Mouse (Mus musculus) layer of hippocampus, postnatal 14 days (tissue): ENCODE data around the gene Emid1. TPM values are rescaled to one million over a fixed set of nuclear protein-coding genes. Genes with fewer than 3 reads are reported as not detected.
A peak's percentile ranks its signal among the peaks of the same experiment; 100 is the strongest.

ENCODE experiments used
- DNase-seq, 2 experiments: peaks; one replicate each; pipeline ENCODE4 v3.0.0; 2021 to 2022; ENCODE audit warnings: low spot score in 2 of 2, mixed read lengths in 1 of 2
- long read RNA-seq, 2 experiments: library from polyadenylated mRNA; stranded (forward); transcript quantifications; one replicate each; pipeline ENCODE4 v2.0.0; 2021
- total RNA-seq, 2 experiments: library from RNA; stranded (reverse); gene quantifications; 2 replicates each; pipeline ENCODE4 v1.2.3; 2021

Gene Emid1
- total RNA-seq: 10 to 100 TPM; 26.1 to 30.4 TPM
- long read RNA-seq, experiment 1, transcript Emid1-201 (15 exons, 1,947 nt): major isoform, 19 of 46 reads
- long read RNA-seq, experiment 1, partial matches to known transcripts: 2 of 46 reads
- long read RNA-seq, experiment 1, other reads (novel, unspliced or antisense): 24 of 46 reads
- long read RNA-seq, experiment 2, transcript Emid1-201 (15 exons, 1,947 nt): major isoform, 29 of 60 reads
- long read RNA-seq, experiment 2, partial matches to known transcripts: 6 of 60 reads
- long read RNA-seq, experiment 2, other reads (novel, unspliced or antisense): 25 of 60 reads

DNA sequence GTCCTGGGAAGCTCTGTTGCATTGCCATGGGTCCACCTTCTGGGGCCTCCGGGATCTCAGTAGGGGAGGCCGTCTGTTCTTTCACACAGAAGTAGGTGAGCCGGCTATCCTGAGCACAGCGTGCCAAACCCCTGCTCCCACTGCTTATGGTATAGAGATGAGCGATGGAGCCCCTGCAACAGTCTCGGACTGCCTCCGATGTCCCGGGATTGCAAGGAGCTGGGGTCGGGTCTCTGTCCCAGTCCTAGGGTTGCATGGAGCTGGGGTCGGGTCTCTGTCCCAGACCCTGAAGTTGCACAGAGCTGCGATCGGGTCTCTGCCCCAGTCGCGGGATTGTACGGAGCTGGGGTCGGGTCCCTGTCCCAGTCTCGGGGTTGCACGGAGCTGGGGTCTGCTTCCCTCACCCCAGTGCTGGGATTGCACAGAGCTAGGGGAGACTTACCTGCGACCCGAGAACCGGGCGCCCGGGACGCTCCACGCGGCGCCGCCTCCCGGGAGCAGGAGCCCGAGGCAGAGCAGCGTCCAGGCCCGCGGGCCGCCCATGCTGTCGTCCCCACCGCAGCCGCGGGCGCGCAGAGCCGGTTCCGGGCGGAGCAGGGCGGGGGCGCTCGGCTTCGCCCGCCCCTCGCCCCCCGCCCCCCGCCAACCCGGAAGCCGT lies at the start of gene Emid1:
Gene Emid1, minus strand, starts transcription at position 578 of the 658 bp plus-strand sequence.
- DNase-seq: no peak

DNA sequence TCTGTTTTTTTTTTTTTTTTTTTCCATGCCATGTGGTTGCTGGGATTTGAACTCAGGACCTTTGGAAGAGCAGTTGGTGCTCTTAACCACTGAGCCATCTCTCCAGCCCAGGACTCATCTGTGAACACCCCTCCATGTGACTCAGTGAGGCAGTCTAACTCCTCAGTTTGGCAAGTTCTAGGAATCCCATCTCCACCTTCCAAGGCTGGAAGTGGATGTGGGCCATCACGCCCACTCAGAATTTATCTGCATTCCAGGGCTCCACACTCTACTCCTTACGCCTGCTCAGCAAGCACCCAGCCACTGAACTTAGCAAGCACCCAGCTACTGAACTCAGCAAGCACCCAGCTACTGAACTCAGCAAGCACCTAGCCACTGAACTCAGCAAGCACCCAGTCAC lies 47.8 kb upstream of the Emid1 start:
- DNase-seq: no peak

DNA sequence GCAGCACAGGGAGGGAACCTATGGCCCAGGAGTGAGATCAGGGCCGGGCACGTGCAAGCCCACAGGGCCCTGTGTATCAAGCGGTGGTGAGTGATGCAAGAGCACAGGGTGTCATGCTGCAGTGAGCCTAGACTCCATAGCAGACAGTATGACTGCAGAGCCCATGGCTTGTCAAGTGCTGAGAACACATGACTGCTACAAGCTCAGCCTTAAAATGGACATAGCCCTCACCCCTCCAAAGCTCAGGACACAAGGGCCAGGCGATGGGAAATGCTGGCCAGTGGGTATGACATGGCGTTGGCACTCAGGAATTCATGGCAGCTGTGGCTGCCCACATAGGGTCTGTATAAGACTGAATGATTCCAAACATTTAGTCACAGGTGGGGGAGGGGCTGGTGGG lies 45.0 kb upstream of the Emid1 start:
- DNase-seq: no peak

DNA sequence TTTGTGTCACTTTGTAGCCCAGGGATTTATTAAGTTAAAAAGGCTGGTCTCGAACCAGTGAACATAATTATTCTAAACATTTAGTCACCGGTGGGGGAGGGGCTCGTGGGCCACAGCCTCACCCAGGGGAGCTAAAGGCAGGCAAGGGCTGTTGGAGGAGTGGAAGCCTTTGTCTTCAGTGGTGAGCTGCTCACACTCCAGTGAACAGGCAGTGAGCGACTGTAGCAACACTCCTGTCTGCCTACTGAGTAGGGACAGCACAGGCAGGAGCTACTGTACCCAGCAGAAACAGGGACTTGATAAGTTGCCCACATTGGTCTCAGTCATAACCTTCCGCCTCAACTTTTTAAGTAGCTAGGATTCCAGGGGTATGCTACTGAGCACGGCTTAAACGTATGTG lies 44.5 kb upstream of the Emid1 start:
- DNase-seq: no peak

DNA sequence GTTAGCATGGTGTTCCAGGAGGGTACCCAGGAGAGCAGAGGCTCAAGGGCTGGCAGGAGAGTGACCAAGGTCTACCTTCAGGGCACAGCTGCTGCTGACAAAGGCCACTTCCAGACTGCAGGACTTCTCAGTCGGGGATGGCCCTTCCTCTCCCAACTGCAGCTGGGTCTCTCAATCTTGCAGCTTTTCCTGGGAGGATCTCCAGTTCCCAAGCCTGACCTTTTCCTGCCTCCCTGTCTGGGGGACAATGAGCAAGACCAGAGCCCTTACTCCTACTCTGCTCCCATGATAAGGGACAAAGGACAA lies 41.5 kb upstream of the Emid1 start:
- no peak for DNase-seq

DNA sequence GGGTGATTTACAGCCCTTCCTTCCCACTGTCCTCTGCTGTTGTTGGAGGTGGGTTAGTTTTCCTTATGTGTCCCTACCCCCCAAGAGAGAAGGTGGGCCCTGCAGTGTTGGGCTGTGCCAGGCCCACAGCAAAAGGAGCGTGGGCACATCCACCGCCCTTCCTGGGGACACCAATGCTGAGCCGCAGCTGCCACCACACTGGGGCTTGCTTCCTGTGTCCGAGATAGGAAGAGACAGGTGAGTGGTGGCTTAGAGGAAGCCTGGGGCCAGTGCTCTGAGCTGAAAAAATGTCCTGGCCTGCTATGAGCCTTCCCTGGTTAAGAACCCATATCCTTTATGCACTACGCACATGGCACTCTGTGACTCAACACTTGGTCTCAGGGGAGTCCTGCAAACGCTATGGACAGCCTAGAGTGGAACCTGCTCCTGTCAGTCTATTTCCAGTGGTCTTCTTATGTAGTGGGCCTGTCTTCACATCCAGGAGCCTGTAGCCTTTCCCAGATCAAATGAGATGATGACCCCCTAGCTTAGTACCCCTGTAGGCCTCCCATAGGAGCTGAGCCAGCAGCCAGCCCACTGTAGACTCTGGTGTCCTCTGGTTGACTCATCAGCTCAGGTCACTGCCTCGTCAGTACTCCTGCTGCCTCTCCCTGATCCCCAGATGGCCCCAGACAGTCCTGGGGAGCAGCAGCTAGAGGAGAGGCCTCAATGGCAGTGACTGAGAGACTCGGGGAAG lies 41.0 kb upstream of the Emid1 start:
- no peak for DNase-seq

DNA sequence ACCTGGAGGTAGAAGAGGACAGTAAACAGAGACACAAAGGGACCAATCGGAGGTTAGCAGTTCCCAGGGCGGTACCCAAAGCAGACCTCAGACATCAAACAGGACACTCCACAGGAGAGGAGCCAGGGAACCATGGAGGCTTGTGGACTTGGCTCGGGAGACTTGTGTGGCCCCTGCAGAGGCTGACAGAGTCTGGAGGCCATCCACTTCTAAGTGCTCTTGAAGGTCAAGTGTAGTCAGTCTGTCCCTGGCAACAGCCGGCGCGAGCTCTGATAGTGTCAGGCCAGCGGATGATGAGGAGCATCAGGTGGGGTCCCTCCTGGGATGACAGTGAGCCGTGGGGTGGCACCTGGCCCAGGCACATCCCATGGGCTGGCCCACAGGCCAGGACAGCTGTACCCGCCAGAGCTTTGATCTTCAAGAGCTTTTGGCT lies 40.0 kb upstream of the Emid1 start:
- DNase-seq: peak in 1 of 2 experiments; percentile 21

DNA sequence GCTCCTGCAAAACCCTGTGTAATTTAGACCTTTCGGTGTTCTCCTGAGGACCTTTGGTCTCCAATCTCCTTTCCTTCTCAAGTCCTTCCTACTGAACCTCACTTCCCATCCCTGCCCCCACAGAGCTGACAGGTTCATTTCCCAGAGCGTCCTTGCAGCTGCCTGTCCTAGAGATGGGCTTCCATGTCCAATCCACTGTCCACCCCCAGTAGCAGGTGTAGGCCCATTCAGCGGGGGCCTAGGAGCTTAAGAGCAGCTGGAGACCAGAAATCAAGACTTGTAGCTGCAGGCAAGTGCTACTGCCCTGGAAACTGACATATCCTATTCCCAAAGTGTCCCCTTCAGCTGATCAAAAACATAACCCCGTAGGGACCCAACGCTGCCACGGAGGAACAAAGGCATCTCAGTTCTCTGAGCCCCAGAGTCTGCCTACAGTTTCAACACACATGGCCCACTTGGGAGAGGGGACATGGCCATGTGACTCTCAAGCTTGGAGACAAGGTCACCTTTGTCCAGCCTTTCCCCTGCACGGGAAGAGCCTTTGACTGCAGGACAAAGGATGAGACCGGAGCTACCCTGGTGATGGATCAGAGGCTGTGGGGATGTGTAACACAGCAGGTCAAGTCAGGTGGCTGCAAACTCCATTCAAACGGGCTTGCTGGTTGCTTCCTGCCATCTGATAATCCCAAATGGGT lies 37.3 kb upstream of the Emid1 start:
- no peak for DNase-seq

DNA sequence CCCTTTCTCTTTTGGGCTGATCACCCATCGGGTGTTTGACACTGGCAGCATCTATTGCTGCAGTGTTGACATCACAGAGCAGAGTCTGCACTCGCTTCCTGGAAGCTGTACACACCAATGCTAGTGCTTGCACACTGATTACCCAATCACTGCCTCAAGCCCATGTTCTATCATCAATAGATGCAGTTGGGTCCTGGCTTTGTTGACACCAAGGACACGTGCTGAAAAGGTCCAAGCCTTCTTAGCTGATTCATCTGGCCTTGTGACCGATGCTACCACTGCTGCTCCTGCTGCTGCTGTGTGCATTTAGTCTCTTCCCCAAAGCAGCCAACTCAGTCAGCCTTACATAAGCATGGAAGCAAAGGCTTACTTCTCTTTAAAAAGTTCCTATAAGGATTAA lies 36.1 kb upstream of the Emid1 start:
- no peak for DNase-seq

DNA sequence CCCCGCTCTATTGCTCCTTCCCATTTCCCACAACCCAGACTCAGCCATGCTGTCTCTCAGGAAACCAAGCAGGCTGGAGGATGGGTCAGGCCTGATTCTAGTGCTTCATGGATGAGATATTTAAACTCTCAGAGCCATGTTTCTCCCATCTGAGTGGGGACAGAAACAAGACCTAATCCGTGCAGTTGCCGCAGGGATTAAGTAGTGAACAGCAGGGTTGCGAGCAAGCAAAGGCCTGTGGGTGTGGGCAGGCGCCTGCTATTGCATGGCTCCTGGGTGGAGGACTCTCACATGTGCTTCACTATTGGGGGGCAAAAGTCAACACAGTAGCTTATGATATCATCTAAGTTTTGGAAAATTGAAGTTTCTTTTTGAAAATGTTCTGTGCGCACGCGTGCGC lies 32.8 kb upstream of the Emid1 start:
- no peak for DNase-seq

DNA sequence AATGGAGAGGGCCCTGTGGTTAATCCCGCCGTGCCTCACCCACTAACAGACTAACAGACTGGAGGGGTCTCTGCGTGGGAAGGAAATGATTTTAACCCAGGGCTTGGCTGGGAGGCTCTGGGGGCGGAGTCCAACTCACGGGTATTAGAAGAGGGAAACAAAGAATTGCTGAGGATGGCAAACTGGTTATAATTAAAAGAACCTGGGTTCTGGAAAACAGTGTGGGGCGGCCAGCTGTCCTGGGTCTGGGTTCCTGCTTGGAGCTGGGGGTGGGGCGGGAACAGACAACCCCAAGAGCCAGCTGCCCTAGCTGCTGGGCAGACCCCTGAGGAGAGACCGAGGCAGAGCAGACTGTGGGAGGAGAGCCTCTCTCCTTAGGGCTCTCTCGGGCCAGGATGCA lies 32.2 kb upstream of the Emid1 start:
- DNase-seq: no peak

DNA sequence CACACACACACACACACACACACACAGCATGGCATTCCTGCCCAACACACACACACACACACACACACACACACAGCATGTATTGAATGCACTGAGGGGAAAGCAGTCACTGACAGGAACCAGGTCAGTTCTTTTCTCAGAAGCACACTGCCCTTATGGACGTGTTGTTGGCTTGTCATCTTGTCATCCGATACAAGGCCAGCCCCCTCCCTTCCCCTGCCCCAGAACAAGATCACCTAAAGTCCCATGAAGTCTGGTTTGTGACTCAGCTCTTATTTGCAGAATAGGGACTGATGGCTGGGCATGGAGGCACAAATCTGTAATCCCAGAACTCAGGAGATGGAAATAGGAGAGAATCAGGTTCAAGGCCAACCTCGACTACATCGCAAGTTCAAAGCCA lies 30.8 kb upstream of the Emid1 start:
- no peak for DNase-seq

DNA sequence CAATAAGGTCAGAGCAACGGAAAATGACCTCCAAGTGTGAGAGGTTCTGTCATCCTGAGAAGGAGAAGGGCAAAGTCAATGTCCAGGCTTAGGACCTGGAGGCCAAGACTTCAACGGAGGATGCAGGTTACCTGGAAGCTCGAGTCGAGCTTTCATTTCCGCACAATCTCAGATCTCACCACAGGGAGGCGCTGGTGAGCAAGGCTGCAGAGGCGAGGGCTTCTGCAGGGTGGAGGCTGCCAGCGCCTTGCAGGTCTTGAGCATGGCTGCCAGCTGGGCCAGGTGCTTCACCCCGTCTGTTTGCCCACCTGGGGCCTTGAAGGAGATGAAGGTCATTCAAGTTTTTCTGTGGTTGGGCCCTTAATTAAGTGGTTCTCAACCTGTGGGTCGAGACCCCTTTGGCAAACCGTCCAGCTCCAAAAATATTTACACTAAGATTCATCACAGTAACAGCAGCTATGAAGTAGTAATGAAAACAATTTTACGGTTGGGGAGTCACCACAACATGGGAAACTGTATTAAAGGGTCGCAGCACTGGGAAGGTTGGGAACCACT lies 29.9 kb upstream of the Emid1 start:
- peak; percentile 70 to 79 for DNase-seq

DNA sequence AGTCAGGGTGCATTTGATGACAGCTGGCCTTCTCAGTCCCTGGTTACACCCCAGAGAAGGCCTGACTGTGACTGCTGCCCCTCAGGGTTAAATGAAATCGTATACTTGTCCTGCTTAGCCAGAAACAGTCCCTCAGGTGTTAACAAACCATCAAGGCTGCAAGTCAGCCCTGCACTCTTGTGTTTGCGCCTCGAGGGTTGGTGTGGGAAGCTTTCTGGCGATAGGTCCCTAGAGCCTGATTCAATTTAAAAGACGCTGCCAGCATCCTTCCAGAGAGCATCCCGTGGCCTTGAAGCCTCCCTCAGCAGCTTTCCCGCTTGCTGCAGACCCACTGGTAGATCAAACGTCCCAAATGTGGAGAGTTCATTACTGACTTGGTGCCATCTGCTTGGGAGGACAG lies 27.3 kb upstream of the Emid1 start:
- DNase-seq: no peak

DNA sequence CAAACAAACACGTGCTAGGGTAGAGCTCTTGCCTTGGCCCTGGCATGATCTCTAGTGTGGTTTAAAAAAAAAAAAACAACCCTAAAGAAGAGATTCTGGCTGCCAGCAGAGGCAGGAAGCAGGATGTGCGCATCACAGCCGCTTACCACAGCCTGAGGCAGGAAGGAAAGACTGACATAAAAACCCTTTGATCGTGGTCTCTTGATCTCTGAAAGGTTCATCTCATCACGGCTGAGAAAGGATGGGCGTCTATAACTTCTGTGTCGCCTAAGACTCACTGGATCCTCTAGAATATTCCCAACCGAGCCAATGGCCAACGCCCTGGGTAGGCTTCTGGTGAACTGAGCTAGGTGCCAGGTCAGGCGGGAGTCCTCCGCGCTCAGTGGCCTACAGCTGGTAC lies 25.1 kb upstream of the Emid1 start:
- DNase-seq: no peak

DNA sequence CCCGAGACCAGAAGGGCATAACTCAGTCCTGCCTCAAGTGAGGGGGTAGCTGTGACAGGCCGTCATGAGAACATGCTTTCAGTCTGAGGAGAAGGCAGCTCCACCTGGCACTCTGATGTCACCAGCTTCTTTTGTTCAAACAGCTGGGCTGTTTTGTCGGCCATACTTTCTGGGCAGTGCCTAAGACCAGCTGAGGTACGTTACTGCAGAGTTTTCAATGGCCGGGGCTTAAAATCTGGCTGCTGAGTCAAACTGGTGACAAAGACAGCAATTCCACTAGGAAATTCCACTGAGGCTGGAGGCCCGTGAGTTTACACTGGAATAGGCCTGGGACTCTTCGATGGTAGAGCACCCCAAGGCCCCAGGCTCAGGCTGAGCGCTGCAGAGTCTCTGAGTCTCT lies 24.6 kb upstream of the Emid1 start:
- no peak for DNase-seq

DNA sequence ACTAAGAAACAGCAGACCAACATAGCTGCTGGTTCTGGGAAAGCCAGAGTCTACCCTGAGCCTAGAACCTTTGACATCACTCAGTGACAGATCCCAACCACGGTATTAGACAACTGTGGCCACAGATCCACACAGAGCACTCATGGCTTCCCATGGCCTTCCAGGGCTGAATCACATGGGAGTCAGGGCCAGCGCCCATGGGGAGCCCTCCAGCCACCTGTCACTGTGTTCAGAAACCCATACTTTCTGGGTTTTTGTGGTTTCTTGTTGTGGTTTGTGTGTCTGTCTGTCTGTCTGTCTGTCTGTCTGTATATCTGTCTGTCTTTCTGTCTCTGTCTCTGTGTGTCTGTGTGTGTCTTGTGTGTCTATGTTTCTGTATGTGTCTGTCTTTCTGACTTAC lies 23.8 kb upstream of the Emid1 start:
- no peak for DNase-seq

DNA sequence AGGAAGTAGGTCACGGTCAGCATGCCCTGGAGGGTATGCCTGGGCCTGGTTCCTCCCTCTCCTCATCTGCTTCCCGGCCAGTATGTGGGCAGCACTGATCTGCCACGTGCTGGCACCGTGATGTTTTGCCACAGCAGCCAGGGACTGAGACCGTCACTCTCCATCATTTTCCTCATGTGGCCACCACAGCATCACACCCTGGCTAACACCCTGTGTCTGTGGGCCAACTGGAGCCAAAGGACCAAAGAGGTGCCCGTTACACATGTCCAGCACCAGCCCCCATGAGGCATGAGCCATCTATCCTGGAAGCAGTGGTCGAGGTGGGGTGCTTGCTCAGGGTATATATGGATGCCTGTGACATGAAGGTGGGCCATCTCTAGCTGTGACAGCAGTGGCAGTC lies 23.1 kb upstream of the Emid1 start:
- DNase-seq: no peak

DNA sequence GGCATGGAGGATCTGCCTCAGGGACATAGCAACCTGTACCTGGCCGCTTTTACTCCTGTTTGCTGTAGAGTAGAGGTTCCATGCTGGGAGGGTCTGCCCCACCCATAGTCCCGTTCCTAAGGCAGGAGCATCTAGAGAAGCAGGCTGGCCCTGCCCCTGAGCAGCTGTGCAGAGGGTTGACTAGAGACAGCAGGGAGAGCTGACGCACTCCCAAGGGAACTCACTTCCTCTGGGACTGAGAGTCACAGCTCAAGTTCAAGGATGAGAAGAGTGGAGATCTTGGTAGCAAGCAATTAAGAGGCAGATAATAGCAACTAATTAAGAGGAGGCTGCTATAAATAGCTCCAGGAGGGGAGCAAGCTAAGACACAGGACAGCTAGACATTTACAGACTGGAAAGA lies 20.8 kb upstream of the Emid1 start:
- no peak for DNase-seq

DNA sequence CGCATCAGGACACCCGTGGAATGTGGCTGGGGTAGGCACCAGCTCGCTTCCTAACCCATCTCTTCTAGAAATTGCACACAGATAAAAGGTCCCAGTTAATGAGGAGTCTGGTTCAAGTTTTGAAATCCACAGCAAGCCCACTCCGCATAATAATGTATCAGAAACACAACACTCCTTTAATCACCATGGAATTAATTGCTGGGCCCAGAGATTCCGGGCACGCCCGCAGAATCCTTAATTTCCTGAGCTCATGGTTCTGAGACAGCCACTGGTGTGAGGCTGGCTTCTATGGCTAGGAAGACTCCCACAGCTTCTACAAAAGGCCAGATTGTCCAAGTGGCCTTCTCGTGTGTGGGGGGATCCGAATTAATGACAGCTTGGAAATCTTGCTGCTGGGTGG lies 15.3 kb upstream of the Emid1 start:
- DNase-seq: peak in 1 of 2 experiments; percentile 73

DNA sequence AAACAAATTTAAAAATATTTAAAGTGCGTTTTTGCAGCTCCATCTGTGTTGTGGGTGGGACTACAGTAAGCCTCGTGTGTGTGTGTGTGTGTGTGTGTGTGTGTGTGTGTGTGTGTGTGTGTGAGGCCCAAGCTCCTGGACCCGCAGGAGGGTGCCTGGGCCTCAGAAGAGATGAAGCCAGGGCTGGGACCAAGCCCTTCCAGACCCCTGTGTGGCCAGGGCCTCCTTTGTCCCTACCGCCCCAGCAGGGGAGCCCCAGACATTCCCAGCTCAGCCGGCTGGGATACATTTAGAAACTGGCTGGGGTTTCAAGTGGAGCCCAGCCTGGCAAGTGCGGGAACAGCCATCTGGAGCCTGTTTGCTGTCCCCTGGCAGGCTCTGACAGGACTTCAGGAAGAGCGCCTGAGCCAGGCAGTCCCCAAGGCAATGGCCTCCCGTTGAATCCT lies 13.4 kb upstream of the Emid1 start:
- peak; percentile 84 to 90 for DNase-seq

DNA sequence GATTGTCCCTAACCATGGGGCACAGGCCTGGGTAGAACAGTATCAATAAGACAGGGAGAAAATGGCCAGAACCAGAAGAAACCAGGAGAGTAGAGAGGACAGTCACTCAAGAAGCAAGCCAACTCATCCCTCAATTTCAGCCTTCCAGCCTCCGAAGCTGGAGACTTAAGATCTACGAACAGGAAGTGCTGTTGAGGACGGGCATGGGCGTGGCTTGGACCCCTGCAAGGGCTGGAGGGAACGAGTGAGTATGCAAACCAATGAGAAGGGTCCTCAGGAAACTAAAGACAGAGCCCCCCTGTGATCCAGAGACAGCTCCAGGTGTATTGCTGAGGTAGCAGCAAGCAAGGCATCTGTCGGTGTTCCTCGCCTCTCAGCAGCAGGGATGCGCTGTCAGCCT lies 12.3 kb upstream of the Emid1 start:
- no peak for DNase-seq
